Mouse (Mus musculus) cerebellum, adult (tissue): Measurements from ENCODE around the gene Kcnd3.
A peak's percentile ranks its signal among the peaks of the same experiment; 100 is the strongest.

Experiments
- ATAC-seq: cut with Nextera tagmentation; 2 replicates; pipeline ENCODE4 v1.9.2; 2017; ENCODE audit warnings: mild to moderate bottlenecking, moderate library complexity, mixed read lengths; ENCODE audit not compliant: insufficient number of reproducible peaks, low FRiP score, low TSS enrichment

Kcnd3 gene

DNA sequence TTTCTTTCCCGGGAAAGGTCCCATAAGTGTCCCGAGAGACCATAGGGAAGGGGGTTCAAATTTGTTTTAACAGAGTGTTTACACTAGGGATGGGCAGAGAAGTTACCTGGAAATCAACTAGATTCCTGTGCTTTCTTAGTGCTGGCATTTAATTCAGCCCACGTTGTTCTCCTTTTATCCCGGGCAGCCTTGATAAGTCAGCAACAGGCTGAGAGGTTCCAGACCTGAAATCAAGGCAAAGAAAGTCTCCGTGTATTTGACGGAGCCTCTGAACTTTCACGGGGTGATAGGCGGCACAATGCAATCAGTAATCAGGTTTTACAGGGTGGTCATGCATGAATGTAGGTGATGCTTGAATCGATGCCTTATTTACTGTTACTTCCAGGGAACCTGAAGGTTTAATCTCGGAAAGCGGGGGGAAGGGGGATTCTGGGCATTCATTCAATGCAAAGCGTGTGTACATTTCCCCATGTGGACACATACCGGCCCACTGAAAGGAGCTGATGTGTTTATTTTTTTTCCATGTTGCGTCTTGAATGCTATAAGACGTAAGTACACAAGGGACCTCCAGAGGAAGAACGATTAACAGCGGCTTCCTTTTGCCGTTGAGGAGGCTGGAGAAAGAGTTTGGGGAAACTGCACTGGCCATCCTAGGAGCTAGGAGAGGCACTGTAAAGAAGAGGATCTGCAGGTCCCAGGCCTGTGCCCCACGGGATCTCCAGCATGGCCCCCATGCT lies 1.3 kb downstream of the Kcnd3 start:
- no peak for ATAC-seq

GRCm38 (mm10) chr3:105457657-105458056 lies 5.5 kb downstream of the Kcnd3 start:
- no peak for ATAC-seq

- no peak for ATAC-seq
Observed at GRCm38 (mm10) chr3:105466538-105466937, 14.4 kb downstream of the Kcnd3 start.

DNA sequence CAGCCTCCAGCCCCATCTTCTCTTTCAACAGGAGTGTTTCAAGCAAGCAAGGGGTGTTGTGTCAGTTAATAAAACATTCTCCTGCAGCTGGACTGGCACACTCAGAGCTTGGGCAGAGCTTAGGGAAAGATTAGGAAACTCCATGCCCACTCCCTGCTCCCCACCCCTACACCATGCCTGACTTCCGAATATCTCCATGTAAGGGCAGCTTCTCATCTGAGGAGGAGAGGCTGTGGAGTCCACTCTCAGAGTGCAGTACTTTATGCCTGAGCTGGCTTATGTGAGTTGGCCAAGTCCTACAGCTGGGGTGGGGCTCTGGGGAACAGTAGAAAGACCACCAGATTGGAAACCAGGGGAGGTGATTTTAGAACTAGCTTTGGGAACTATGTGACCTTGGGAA lies 20.4 kb downstream of the Kcnd3 start:
- ATAC-seq = no peak

DNA sequence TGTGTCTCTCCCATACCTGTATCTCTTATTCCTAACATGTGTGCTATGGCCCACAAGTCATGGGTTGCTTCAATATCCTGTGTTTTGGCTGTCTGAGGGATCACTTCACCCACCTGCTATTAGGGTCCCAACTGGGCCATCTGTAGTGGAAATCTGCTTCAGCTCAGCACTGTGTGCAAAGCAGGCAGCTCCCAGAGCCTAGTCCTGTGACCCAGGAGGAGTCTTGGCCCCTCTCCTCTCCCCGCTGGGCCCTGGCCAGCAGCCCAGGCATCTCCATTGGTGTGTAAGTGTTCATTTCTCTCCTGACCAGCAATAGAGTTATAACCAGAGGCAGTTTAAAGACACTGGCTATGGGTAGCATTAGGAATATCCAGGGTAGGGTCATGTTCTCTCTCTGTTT lies 24.3 kb downstream of the Kcnd3 start:
- peak; percentile 89 for ATAC-seq

GRCm38 (mm10) chr3:105478876-105479275 lies 26.7 kb downstream of the Kcnd3 start:
- ATAC-seq = peak; percentile 34; the same call in 1 of the 2 replicates

GRCm38 (mm10) chr3:105481419-105481818 lies 29.3 kb downstream of the Kcnd3 start:
- no peak for ATAC-seq

- no peak for ATAC-seq
Observed at GRCm38 (mm10) chr3:105483651-105484052, 31.5 kb downstream of the Kcnd3 start.

GRCm38 (mm10) chr3:105487171-105487570 lies 35.0 kb downstream of the Kcnd3 start:
- ATAC-seq = no peak

GRCm38 (mm10) chr3:105489607-105490006 lies 37.5 kb downstream of the Kcnd3 start:
- peak; percentile 77 for ATAC-seq

GRCm38 (mm10) chr3:105494886-105495285 lies 42.8 kb downstream of the Kcnd3 start:
- no peak for ATAC-seq

- ATAC-seq = peak; percentile 50; the same call in 1 of the 2 replicates
Observed at GRCm38 (mm10) chr3:105496216-105496615, 44.1 kb downstream of the Kcnd3 start.

GRCm38 (mm10) chr3:105496935-105497334 lies 44.8 kb downstream of the Kcnd3 start:
- ATAC-seq = no peak

DNA sequence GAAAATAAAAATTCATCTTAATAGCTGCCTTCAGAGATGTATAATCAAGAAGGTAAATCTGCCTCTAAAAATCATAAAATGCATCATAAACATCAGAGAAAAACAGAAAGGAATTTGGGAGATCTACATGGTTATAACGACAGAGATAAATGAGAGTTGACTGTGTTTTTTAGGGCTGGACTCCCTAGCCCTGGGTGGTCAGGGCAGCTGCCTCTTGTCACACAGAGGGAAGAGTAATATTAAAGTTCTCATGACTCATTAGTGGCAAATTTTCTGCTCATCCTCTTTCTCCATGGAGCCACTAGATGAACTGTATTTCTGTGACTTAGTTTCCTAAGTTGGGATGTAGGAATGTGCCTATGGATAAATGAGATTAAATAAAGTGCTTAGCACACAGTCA lies 48.9 kb downstream of the Kcnd3 start:
- ATAC-seq = no peak

GRCm38 (mm10) chr3:105504272-105504671 lies 52.1 kb downstream of the Kcnd3 start:
- no peak for ATAC-seq

DNA sequence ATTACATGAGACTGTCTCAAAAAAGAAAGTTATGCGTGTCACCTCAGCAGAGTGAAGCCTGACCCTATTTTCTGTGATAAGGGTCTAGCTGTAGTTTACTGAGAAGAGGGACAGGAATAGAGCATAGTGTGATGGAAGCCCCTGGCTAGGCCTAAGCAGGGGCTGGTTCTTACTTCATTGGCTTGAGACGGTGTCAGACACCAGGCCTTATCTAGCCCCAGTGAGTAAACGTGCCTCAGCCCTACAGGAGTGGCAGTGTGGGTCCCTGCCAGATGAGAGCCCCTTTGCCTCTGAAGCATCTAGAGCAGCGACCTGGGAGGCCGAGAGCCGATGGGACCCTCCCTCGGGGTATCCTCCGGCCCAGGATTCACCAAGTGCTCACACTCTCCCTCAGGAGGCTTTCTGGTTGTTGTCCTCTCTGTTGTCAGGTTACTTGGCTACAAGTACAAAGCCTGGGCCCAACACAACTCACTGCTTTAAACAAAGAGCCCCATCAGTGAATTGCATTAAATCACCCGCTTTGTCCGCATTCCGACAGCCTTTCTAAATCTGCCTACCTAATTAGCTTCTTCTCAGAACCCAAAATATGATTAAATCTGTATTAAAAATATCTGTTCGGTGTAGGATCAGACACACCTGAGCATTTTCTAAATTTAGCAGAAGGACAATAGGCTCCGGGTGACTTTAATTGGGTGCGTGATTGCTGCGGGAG lies 53.2 kb downstream of the Kcnd3 start:
- ATAC-seq = no peak

DNA sequence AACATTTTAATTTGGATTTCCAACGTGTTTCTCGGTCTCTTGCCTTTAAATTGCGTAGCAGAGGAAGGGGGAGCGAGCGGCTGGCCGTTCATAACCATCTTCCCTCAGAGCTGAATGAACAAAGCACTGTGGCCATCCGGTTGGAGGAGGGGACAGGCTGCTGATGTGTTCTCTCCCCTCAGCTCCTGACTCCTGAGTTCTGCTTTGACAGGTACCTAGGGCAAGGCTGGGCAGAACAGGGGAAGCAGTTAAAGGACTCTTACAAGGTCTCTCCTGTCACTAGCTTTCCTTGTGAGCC lies 53.7 kb downstream of the Kcnd3 start:
- no peak for ATAC-seq

DNA sequence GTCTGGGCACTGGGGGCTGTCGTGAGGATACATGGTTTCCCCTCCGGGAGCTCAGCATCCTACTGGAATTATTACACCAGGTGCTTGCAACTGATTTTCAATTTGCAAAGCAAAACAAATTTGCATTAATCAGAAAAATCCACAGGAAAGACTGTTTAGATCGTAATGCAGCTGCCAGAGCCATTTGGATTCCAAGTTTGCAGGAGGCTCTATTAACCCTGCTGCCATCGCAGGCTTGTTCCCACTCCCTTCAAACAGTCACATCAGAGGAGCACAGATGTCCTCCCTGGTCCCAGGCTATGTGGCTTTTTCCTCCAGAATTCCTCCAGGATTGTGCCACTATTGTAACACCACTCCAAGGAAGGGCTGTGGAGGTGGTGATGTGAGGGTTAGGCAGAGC lies 54.5 kb downstream of the Kcnd3 start:
- no peak for ATAC-seq

DNA sequence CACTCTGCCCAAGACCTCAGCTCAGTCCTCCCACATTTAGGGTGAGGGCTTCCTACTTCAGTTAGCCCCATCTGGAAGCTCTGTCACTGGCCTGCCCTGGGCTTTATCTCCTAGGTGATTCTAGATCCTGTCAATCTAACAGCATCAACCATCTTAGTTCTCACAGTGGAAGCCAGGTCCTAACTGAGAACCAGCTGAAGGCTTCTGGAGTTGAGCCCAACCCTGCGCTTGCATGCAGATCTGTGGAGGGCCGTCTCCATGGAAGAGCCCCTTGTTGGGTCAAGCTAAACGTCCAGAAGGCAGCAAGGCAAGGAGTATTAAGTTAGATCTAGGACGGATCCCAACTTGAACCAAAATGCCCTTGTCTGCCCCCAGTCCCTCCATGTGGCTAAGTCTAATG lies 57.2 kb downstream of the Kcnd3 start:
- ATAC-seq = no peak

- ATAC-seq = no peak
Observed at GRCm38 (mm10) chr3:105511836-105512235, 59.7 kb downstream of the Kcnd3 start.

DNA sequence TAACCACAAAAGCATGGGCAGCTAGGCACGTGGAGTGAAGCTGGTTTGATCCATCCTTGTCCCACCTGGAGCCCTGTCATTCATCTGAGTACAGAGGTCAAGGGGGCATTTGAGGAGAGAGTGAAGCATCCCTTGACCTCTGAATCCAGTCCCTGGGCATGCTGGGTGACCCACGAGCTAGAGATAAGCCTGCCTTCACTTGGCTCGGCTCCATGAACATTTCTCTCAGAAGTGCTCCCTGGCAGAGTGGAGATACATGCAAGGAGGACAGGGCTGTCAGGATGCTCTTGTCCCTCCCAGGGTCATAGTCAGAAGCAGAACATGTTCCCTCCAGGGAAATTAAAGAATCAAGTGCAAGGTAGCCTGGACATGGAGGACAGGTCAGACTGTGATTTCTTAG lies 62.1 kb downstream of the Kcnd3 start:
- ATAC-seq = no peak

- ATAC-seq = peak; percentile 84
Observed at GRCm38 (mm10) chr3:105515035-105515434, 62.9 kb downstream of the Kcnd3 start.
